In genomic region chr1:106151846-106152245, GRCm38 (mm10) we compare ENCODE assay signal across 9 mouse cellular contexts. TPM values are rescaled to one million over a fixed set of nuclear protein-coding genes. Genes with fewer than 3 reads are reported as not detected.
DNase-seq lines count a peak whose midpoint lies in the region; ATAC-seq and TF ChIP-seq lines count a peak whose summit lies in the region.
"Had no signal": no experiment of that assay in that cellular context is flagged by ENCODE, and none has a peak within 500 bp of the region (broad histone marks: within the 10 kb centered on the region; RNA-seq: fewer than 3 reads in every experiment).

No protein-coding gene starts in this region.

- H3K4me1 ChIP-seq in liver, embryonic 15.5 days (replicated peaks): no peaks in the 10 kb centered on the region
- H3K4me1 ChIP-seq in stomach, postnatal 0 days (replicated peaks; ENCODE audit: control insufficient read depth, insufficient read depth): no peaks in the 10 kb centered on the region
- H3K4me1 ChIP-seq: heart, embryonic 15.5 days had no signal

- DNase-seq in adrenal gland, adult (ENCODE audit: inconsistent age in 2 of 2, low spot score in 1 of 2): peak; percentile 34 to 76
- DNase-seq in adrenal gland, postnatal 4 days (ENCODE audit: low spot score in 2 of 2): no peak
- DNase-seq in A20 (ENCODE audit: low read depth, low spot score): peak; percentile 57
- peak; percentile 41 to 60 for DNase-seq in adrenal gland, postnatal 36 days
- DNase-seq in stomach, postnatal 0 days (ENCODE audit: low spot score): no peak
- DNase-seq in urinary bladder, adult 2 months (ENCODE audit: low spot score): no peak
- no peak for DNase-seq in testis, postnatal 14 days (ENCODE audit: low spot score)

- H3K27me3 ChIP-seq in liver, embryonic 15.5 days: no peaks in the 10 kb centered on the region
- H3K27me3 ChIP-seq in stomach, postnatal 0 days (ENCODE audit: control insufficient read depth, insufficient read depth, low read length): no peaks in the 10 kb centered on the region
- H3K27me3 ChIP-seq: heart, embryonic 15.5 days had no signal

- peak; percentile 58 for TF ChIP-seq CTCF in stomach, postnatal 0 days (IDR thresholded peaks at IDR 0.05; ENCODE audit: low read depth)

- no peak overlapping the region for H3K27ac ChIP-seq in liver, embryonic 15.5 days (replicated peaks)
- no peak overlapping the region for H3K27ac ChIP-seq in stomach, postnatal 0 days (replicated peaks)
- H3K27ac ChIP-seq: heart, embryonic 15.5 days had no signal

- H3K4me2 ChIP-seq in liver, embryonic 15.5 days: peak overlapping the region; percentile 45
- no peak overlapping the region for H3K4me2 ChIP-seq in stomach, postnatal 0 days (replicated peaks; ENCODE audit: low read depth)
- H3K4me2 ChIP-seq: heart, embryonic 15.5 days had no signal

- no peaks in the 10 kb centered on the region for H3K9me3 ChIP-seq in liver, embryonic 15.5 days (replicated peaks)
- no peaks in the 10 kb centered on the region for H3K9me3 ChIP-seq in stomach, postnatal 0 days (ENCODE audit: control insufficient read depth, low read length)
- H3K9me3 ChIP-seq: heart, embryonic 15.5 days had no signal

- H3K36me3 ChIP-seq in liver, embryonic 15.5 days (replicated peaks): no peaks in the 10 kb centered on the region
- no peaks in the 10 kb centered on the region for H3K36me3 ChIP-seq in stomach, postnatal 0 days (ENCODE audit: control insufficient read depth, insufficient read depth, low read length)
- H3K36me3 ChIP-seq: heart, embryonic 15.5 days had no signal

- TF ChIP-seq EP300 in stomach, postnatal 0 days (optimal IDR thresholded peaks at IDR 0.05): no peak

- no peak overlapping the region for H3K4me3 ChIP-seq in liver, embryonic 15.5 days (replicated peaks)
- H3K4me3 ChIP-seq in stomach, postnatal 0 days (ENCODE audit: low read depth, low read length): no peak overlapping the region
- H3K4me3 ChIP-seq: heart, embryonic 15.5 days had no signal

- no peak for ATAC-seq in liver, embryonic 15.5 days (ENCODE audit: insufficient read depth)
- no peak for ATAC-seq in stomach, postnatal 0 days (ENCODE audit: low FRiP score, low TSS enrichment)

- 21% methylated on average over 12 of the region's 12 CpGs for WGBS in liver, embryonic 15.5 days (ENCODE audit: insufficient replicate concordance)
- WGBS in stomach, postnatal 0 days: 80% methylated on average over 12 of the region's 12 CpGs

- no peak overlapping the region for H3K9ac ChIP-seq in liver, embryonic 15.5 days
- H3K9ac ChIP-seq in stomach, postnatal 0 days (ENCODE audit: low read length): no peak overlapping the region
- H3K9ac ChIP-seq: heart, embryonic 15.5 days had no signal

RNA-seq across cellular contexts. Expression of gene Phlpp1, which starts 19.7 kb away (rescaled TPM):
- total RNA-seq in adrenal gland, postnatal 4 days (2021): 10 to 100 TPM; 18.6 to 19.4 TPM
- 10 to 100 TPM; 14.3 to 16.9 TPM for total RNA-seq in adrenal gland, postnatal 36 days (2021)
- polyA plus RNA-seq in liver, embryonic 15.5 days (2015; fragmentation: Nextera tagmentation; extraction: Ambion mirVana): 0.92 and 0.94 TPM in 2 replicates
- 1.3 and 1.5 TPM in 2 replicates for polyA plus RNA-seq in stomach, postnatal 0 days (2015; fragmentation: Nextera tagmentation; extraction: Ambion mirVana)
- 16.9 and 18.2 TPM in 2 replicates for polyA plus RNA-seq in urinary bladder, adult 2 months (2012; rRNA removed)

Comparison
In these comparisons a context has a peak if more than half of its experiments do, and no peak if none do; other contexts are left out.
1. DNase-seq: peak in adrenal gland, adult (2 of 2), A20 (single experiment) and adrenal gland, postnatal 36 days (2 of 2); none in adrenal gland, postnatal 4 days (0 of 2), stomach, postnatal 0 days (single experiment), urinary bladder, adult 2 months (single experiment) and testis, postnatal 14 days (single experiment).